Mouse (Mus musculus): ENCODE data around the gene Pla2g12b.

The Pla2g12b gene

GRCm38 (mm10) chr10:59413711-59414110 is 10.3 kb downstream of the Pla2g12b start:
- no peak for DNase-seq (ENCODE audit: low spot score in 2 of 2)

- DNase-seq (ENCODE audit: low spot score in 2 of 2) = no peak
Observed at GRCm38 (mm10) chr10:59416623-59417022, 13.2 kb downstream of the Pla2g12b start.

GRCm38 (mm10) chr10:59419516-59419915 is 16.1 kb downstream of the Pla2g12b start:
- DNase-seq (ENCODE audit: low spot score in 2 of 2) = no peak

GRCm38 (mm10) chr10:59424453-59424852 is 21.0 kb downstream of the Pla2g12b start:
- DNase-seq (ENCODE audit: low spot score in 2 of 2) = no peak

- peak; percentile 64 to 66 for DNase-seq (ENCODE audit: low spot score in 2 of 2)
Observed at GRCm38 (mm10) chr10:59425369-59425768, 21.9 kb downstream of the Pla2g12b start.

GRCm38 (mm10) chr10:59426371-59426770 is 22.9 kb downstream of the Pla2g12b start:
- DNase-seq (ENCODE audit: low spot score in 2 of 2) = no peak

- DNase-seq (ENCODE audit: low spot score in 2 of 2) = no peak
Observed at GRCm38 (mm10) chr10:59429448-59430135, 26.1 kb downstream of the Pla2g12b start.

GRCm38 (mm10) chr10:59430701-59431218 is 27.3 kb downstream of the Pla2g12b start:
- DNase-seq (ENCODE audit: low spot score in 2 of 2) = no peak

GRCm38 (mm10) chr10:59435746-59436145 is 32.3 kb downstream of the Pla2g12b start:
- no peak for DNase-seq (ENCODE audit: low spot score in 2 of 2)

- no peak for DNase-seq (ENCODE audit: low spot score in 2 of 2)
Observed at GRCm38 (mm10) chr10:59438651-59439050, 35.2 kb downstream of the Pla2g12b start.

GRCm38 (mm10) chr10:59439508-59439931 is 36.1 kb downstream of the Pla2g12b start:
- DNase-seq (ENCODE audit: low spot score in 2 of 2) = peak; percentile 33 to 67

GRCm38 (mm10) chr10:59440177-59440576 is 36.7 kb downstream of the Pla2g12b start:
- DNase-seq (ENCODE audit: low spot score in 2 of 2) = no peak

GRCm38 (mm10) chr10:59441735-59442134 is 38.3 kb downstream of the Pla2g12b start, which contains the start of gene Oit3:
Oit3 (minus strand) TSS chr10:59441778.
- no peak for DNase-seq (ENCODE audit: low spot score in 2 of 2)

- DNase-seq (ENCODE audit: low spot score in 2 of 2) = peak in 1 of 2 experiments; percentile 10
Observed at GRCm38 (mm10) chr10:59443212-59443611, 39.8 kb downstream of the Pla2g12b start.

- no peak for DNase-seq (ENCODE audit: low spot score in 2 of 2)
Observed at GRCm38 (mm10) chr10:59444106-59444505, 40.6 kb downstream of the Pla2g12b start.

GRCm38 (mm10) chr10:59444635-59445034 is 41.2 kb downstream of the Pla2g12b start:
- no peak for DNase-seq (ENCODE audit: low spot score in 2 of 2)

- no peak for DNase-seq (ENCODE audit: low spot score in 2 of 2)
Observed at GRCm38 (mm10) chr10:59446911-59447437, 43.5 kb downstream of the Pla2g12b start.

GRCm38 (mm10) chr10:59447546-59447945 is 44.1 kb downstream of the Pla2g12b start:
- no peak for DNase-seq (ENCODE audit: low spot score in 2 of 2)

- DNase-seq (ENCODE audit: low spot score in 2 of 2) = peak in 1 of 2 experiments; percentile 27
Observed at GRCm38 (mm10) chr10:59451839-59452238, 48.4 kb downstream of the Pla2g12b start.

GRCm38 (mm10) chr10:59454631-59455030 is 51.2 kb downstream of the Pla2g12b start:
- no peak for DNase-seq (ENCODE audit: low spot score in 2 of 2)

- no peak for DNase-seq (ENCODE audit: low spot score in 2 of 2)
Observed at GRCm38 (mm10) chr10:59459767-59460166, 56.3 kb downstream of the Pla2g12b start.

GRCm38 (mm10) chr10:59462307-59462706 is 58.8 kb downstream of the Pla2g12b start:
- DNase-seq (ENCODE audit: low spot score in 2 of 2) = no peak

- no peak for DNase-seq (ENCODE audit: low spot score in 2 of 2)
Observed at GRCm38 (mm10) chr10:59465546-59465945, 62.1 kb downstream of the Pla2g12b start.
